Mouse (Mus musculus) neutrophil, adult 5-6 weeks (primary cell): ENCODE measurements at regions not wholly inside any gene's neighbourhood (a gene's known extent, or its start where the extent isn't known, plus 50 kb on each side); places are given as distances from the start of the nearest gene placed in this dataset.
"Not testable (repeated sequence)": the region's sequence is repeated elsewhere in the genome, so short reads cannot be mapped to it uniquely, and the experiment has no call there.

Source experiments
- ATAC-seq: fragments of 151-379, 151-347 bp; 2 replicates; pipeline ENCODE4 v1.8.0; 2017; ENCODE audit warnings: mild to moderate bottlenecking, moderate TSS enrichment; ENCODE audit not compliant: insufficient number of reproducible peaks, poor library complexity, low FRiP score, severe bottlenecking; ENCODE audit errors: extremely low read depth

GRCm38 (mm10) chr13:7233399-7233798 lies 584.8 kb upstream of the Pfkp start:
- ATAC-seq: no peak

GRCm38 (mm10) chr13:7206626-7207211 lies 558.1 kb upstream of the Pfkp start:
- no peak for ATAC-seq

- no peak for ATAC-seq
These were observed 547.4 kb upstream of the Pfkp start for GRCm38 (mm10) chr13:7195990-7196389.

GRCm38 (mm10) chr13:7182216-7182751 lies 533.7 kb upstream of the Pfkp start:
- ATAC-seq: no peak

GRCm38 (mm10) chr13:7175561-7176160 lies 527.1 kb upstream of the Pfkp start:
- no peak for ATAC-seq

DNA sequence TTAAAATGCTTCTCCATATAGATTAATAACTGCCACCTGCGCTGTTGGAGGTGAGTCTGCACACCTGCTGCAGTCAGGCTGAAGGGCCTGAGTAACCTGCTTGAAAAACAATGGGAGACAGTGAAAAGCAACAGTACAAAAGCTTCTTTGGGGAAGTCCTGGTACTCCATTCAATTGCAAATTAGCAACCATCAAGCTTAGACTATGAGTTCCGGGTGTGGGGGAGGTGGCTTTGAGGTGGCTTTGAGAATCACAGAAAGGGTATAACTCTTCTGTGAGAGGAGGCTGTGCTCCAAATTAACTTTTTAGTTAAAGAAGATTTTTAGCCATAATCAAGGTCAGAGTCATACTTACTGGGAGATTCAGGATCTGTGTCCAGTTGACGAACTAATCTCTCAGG lies 521.5 kb upstream of the Pfkp start:
- ATAC-seq: not testable (repeated sequence)

- ATAC-seq: no peak
These were observed 497.8 kb upstream of the Pfkp start for GRCm38 (mm10) chr13:7146337-7146736.

- no peak for ATAC-seq
These were observed 462.0 kb upstream of the Pfkp start for GRCm38 (mm10) chr13:7110572-7110971.

DNA sequence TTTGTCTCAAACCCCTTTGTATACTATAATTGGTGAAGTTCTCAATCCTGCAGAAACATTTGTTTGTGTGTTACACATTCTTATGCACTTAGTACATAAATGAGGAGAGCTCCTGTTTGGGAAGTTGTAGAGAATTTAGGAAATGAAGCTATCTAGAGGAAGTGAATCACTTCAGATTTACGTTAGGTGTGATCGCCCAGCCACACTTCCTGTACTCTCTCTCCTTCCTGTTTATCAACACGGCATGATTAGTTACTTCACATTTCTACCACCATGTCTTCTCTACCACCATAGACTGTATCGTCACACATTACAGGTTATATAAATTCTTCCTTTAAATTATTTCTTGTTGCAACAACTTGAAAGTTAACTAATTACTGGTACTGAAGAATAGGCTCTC lies 454.7 kb upstream of the Pfkp start:
- ATAC-seq: peak; percentile 97

- ATAC-seq: no peak
These were observed 444.6 kb upstream of the Pfkp start for GRCm38 (mm10) chr13:7093072-7093649.

GRCm38 (mm10) chr13:7090916-7091315 lies 442.3 kb upstream of the Pfkp start:
- no peak for ATAC-seq

GRCm38 (mm10) chr13:7066211-7066610 lies 417.6 kb upstream of the Pfkp start:
- ATAC-seq: no peak

DNA sequence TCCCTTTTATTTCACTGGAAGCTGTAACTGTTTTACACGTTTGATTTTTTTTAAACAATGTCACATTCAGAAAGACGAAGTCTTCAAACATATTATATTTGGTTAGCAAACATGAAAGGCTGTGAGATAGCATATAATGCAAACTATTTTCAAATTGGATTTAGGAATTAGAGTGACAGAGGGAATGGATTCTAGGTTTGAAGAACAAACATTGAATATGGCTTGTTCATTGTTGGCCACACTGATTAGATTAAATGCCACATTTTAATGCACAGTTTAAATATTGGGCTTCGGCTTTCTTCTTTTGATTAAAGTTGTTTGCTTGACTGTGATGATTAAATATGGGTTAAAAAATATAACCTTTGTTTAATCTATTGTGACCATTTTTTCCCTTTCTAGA lies 415.1 kb upstream of the Pfkp start:
- no peak for ATAC-seq

DNA sequence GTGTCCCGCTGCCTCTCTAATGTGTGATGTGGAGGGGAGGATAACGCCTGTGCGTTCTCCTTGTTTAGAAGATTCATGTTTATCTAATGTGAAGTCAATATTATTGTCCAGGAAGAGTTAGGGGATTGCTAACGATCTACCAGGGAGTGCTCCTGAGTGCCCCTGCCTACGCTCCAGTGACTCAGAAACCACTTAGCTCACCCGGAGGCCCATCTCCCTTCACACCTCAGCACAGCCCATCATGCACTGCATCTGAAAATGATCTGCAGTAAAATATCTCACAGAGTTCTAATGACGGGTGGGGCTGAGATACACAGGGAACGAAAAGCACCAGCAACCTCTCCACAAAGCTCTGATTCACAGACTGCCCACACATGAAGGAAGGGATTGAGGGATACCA lies 409.0 kb upstream of the Pfkp start:
- no peak for ATAC-seq
